Mouse (Mus musculus): ENCODE measurements at regions not wholly inside any gene's neighbourhood (a gene's known extent, or its start where the extent isn't known, plus 50 kb on each side); places are given as distances from the start of the nearest gene placed in this dataset.
"Not testable (repeated sequence)": the region's sequence is repeated elsewhere in the genome, so short reads cannot be mapped to it uniquely, and the experiment has no call there.

GRCm38 (mm10) chrX:76077781-76078180 is 186.3 kb upstream of the Cldn34b3 start:
- DNase-seq (ENCODE audit: extremely low spot score, low spot score) = no peak

GRCm38 (mm10) chrX:76082670-76083069 is 181.4 kb upstream of the Cldn34b3 start:
- DNase-seq (ENCODE audit: extremely low spot score, low spot score) = no peak

DNA sequence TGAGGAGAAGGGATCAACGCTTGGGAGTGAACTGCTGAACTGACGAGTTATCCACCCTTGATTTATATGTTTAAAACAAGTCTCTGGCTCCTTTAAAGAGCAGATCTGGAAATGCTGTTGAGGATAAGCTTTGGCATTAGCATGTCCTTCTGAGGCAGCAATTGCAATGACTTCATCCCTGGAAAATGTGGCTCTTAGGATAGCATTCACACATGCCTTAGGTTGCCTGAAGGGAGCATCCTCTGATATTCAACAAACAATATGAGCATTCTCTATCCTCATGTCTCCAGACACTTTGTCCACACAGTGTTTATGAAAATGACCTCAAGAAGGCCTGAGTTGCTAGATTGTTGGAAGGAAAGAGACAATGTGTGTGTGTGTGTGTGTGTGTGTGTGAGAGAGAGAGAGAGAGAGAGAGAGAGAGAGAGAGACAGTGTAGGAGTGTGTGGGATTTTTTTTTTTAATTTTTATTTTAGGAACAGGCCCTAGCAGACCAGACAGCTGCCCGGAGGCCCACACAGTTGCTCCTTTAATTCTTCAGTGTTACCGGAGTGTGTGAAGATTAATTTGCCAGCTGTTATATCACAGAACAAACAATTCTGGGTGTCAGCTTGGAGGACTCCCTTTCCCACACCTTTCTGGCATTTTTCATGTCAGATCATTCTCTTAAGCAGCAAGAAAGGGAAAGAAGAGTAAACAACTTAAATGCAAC is 153.2 kb upstream of the Cldn34b3 start:
- DNase-seq (ENCODE audit: extremely low spot score, low spot score) = no peak

- DNase-seq (ENCODE audit: extremely low spot score, low spot score) = no peak
Measured at GRCm38 (mm10) chrX:76116086-76116485, 148.0 kb upstream of the Cldn34b3 start.

DNA sequence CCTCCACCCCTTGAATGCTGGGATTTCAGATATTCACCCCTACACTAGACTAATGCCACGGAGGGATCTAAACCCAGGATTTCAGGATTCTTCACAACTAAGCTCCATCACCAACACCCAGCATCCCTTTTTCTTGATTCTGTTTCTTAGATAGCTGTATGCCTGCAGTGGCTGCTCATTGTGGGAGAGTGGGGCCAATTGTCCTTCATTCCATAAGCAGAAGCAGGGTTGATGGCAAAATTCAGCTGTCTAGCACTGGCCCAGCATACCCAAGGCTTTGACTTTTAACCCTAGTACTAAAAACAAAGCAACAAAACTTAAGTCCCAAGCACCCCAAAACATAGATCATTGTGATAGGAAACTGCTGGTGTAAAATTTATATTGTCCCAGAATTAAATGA is 147.5 kb upstream of the Cldn34b3 start:
- DNase-seq (ENCODE audit: extremely low spot score, low spot score) = no peak

GRCm38 (mm10) chrX:76120936-76121335 is 143.2 kb upstream of the Cldn34b3 start:
- DNase-seq (ENCODE audit: extremely low spot score, low spot score) = no peak

DNA sequence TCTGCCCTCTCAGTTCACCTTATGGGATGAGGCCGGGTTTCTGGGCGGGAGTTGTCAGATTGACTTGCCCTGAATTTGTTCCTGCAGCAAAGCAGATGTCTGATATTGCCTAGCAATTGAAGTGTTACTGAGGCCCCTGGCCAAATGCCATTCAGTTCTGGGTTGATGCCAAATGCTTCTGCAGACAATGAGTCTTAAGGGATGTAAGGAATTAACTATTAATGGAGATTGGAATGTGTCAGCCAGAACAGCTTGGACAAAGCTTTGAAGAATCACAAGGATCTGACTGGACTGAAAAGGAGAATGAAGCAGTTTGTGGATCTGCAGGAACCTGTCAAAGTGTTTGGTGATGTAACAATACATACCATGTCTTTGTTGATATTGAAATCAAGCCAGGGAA is 140.7 kb upstream of the Cldn34b3 start:
- DNase-seq (ENCODE audit: extremely low spot score, low spot score) = no peak

DNA sequence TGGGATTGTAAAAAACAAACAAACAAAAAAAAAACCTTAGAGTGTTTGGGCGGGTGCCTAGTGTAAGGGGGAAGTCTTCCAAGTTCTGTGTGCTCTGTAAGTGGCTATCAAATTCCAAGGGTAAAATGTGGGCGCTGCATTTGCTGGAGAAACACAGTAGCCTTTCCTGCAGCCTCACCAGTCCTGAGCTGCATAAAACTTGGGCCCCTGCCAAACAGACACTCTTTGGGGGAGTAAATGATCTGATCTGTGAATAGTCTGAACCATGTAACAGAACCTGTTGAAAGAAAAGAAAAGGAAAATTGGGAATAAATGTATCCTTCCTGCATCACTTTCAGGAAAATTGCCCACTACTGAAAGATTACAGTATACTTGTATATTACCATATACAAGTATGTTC is 126.4 kb upstream of the Cldn34b3 start:
- DNase-seq (ENCODE audit: extremely low spot score, low spot score) = no peak

GRCm38 (mm10) chrX:76141022-76141421 is 123.1 kb upstream of the Cldn34b3 start:
- DNase-seq (ENCODE audit: extremely low spot score, low spot score) = no peak

- not testable (repeated sequence) for DNase-seq (ENCODE audit: extremely low spot score, low spot score)
Measured at GRCm38 (mm10) chrX:76174806-76175205, 89.3 kb upstream of the Cldn34b3 start.

- DNase-seq (ENCODE audit: extremely low spot score, low spot score) = no peak
Measured at GRCm38 (mm10) chrX:76181446-76182148, 82.5 kb upstream of the Cldn34b3 start.

- no peak for DNase-seq (ENCODE audit: extremely low spot score, low spot score)
Measured at GRCm38 (mm10) chrX:76200607-76201006, 63.5 kb upstream of the Cldn34b3 start.

DNA sequence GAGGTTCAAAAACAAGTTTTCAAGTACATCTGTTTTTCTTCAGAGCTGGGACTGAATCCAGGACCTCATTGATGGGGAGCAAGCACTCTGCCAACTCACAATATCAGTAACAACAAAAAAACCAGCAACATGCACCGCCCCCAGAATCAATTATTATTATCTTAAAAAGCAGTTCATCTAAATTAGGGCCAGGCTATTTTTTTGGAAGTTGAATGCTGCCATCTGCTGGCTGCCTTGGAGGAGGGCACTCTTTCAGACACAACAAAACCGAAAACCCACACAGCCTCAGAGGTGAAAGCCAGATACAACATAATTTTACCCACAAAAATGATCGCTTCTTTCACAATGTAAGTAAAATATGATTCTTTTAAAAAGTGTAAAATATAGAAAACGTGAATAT is 62.7 kb upstream of the Cldn34b3 start:
- peak; percentile 19 for DNase-seq (ENCODE audit: extremely low spot score, low spot score)

All from neural tube, embryonic 10.5 days (tissue).